Mouse (Mus musculus) testis, adult 2 months (tissue): Measurements from ENCODE around the gene Acot7. TPM values are rescaled to one million over a fixed set of nuclear protein-coding genes. Genes with fewer than 3 reads are reported as not detected.

Experiments used
- H3K27ac ChIP-seq: fragments of 200-500 bp; 2 replicates; pipeline ENCODE4 v1.5.1; 2012; ENCODE audit warnings: low read depth, low read length; ENCODE audit not compliant: control insufficient read depth, insufficient read depth
- H3K27me3 ChIP-seq: fragments of 200-500 bp; 2 replicates; pipeline ENCODE4 v1.6.1; 2012; ENCODE audit warnings: mild to moderate bottlenecking, low read length, moderate library complexity; ENCODE audit not compliant: control insufficient read depth, insufficient read depth
- H3K36me3 ChIP-seq: fragments of 200-500 bp; 2 replicates; pipeline ENCODE4 v1.6.1; 2012; ENCODE audit warnings: mild to moderate bottlenecking, low read length; ENCODE audit not compliant: control insufficient read depth, insufficient read depth
- H3K4me1 ChIP-seq: fragments of 200-500 bp; 2 replicates; pipeline ENCODE4 v1.6.1; 2012; ENCODE audit warnings: low read length; ENCODE audit not compliant: control insufficient read depth, insufficient read depth
- H3K4me3 ChIP-seq: fragments of 200-500 bp; 2 replicates; pipeline ENCODE4 v1.5.1; 2012; ENCODE audit warnings: low read depth, mild to moderate bottlenecking, low read length, moderate library complexity, mixed read lengths; ENCODE audit not compliant: control insufficient read depth
- CTCF ChIP-seq: fragments of 200-500 bp; IDR thresholded peaks from 2 replicates; pipeline ENCODE4 v1.5.1; 2012; ENCODE audit warnings: low read depth, mild to moderate bottlenecking, inconsistent platforms, low read length, moderate library complexity; ENCODE audit not compliant: control insufficient read depth, insufficient read depth, insufficient replicate concordance
- POLR2A ChIP-seq: fragments of 200-500 bp; IDR thresholded peaks from 2 replicates; pipeline ENCODE4 v1.6.1; 2012; ENCODE audit warnings: low read depth, mild to moderate bottlenecking, inconsistent platforms, low read length, moderate library complexity; ENCODE audit not compliant: control insufficient read depth
- polyA plus RNA-seq: library from polyadenylated mRNA; depleted of rRNA; stranded (reverse); fragments of >200 nt; gene quantifications from 2 replicates; pipeline ENCODE4 v1.2.3, GENCODE M21; 2012

Acot7 gene
- polyA plus RNA-seq, 1 experiment: 685 TPM

GRCm38 (mm10) chr4:152276389-152277347 is 98.7 kb downstream of the Acot7 start:
- Histone ChIP-seq H3K27ac (no peak overlapping the region), H3K36me3 (no peaks in the 10 kb centered on the region), H3K4me3 (peak overlapping the region; percentile 65), H3K4me1 (peaks cover 8% of the 10 kb centered on the region), H3K27me3 (no peaks in the 10 kb centered on the region)
- no peak for TF ChIP-seq POLR2A
- peak; percentile 88 for TF ChIP-seq CTCF

- no peaks in the 10 kb centered on the region for H3K36me3 ChIP-seq
- peaks cover 15% of the 10 kb centered on the region for H3K4me1 ChIP-seq
- no peak overlapping the region for H3K4me3 ChIP-seq
- no peaks in the 10 kb centered on the region for H3K27me3 ChIP-seq
- no peak for TF ChIP-seq POLR2A
- peak; percentile 54; the same call in 1 of the 2 replicates for TF ChIP-seq CTCF
- H3K27ac ChIP-seq: no peak overlapping the region
Observed at GRCm38 (mm10) chr4:152277916-152278315, 100.0 kb downstream of the Acot7 start.

DNA sequence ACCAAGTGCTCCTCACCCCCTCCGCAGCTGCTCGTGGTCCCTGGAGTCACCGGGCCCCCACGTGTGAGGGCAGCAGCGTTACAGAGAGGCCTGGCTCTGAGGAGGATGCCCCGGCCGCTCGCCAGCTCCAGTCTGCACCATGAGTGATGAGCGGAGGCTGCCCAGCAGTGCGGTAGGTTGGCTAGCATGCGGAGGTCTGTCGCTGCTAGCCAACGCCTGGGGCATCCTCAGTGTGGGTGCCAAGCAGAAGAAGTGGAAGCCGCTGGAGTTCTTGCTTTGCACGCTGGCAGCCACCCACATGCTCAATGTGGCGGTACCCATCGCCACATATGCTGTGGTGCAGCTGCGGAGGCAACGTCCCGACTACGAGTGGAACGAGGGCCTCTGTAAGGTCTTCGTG is 101.1 kb downstream of the Acot7 start:
- Histone ChIP-seq H3K4me3 (no peak overlapping the region), H3K27ac (no peak overlapping the region), H3K4me1 (peaks cover 23% of the 10 kb centered on the region), H3K27me3 (no peaks in the 10 kb centered on the region), H3K36me3 (no peaks in the 10 kb centered on the region)
- no peak for TF ChIP-seq POLR2A
- TF ChIP-seq CTCF: no peak

GRCm38 (mm10) chr4:152281601-152282000 is 103.7 kb downstream of the Acot7 start:
- Histone ChIP-seq H3K4me1 (peaks cover 26% of the 10 kb centered on the region), H3K27me3 (no peaks in the 10 kb centered on the region), H3K4me3 (no peak overlapping the region), H3K27ac (no peak overlapping the region), H3K36me3 (no peaks in the 10 kb centered on the region)
- TF ChIP-seq POLR2A (no peak), CTCF (no peak)

DNA sequence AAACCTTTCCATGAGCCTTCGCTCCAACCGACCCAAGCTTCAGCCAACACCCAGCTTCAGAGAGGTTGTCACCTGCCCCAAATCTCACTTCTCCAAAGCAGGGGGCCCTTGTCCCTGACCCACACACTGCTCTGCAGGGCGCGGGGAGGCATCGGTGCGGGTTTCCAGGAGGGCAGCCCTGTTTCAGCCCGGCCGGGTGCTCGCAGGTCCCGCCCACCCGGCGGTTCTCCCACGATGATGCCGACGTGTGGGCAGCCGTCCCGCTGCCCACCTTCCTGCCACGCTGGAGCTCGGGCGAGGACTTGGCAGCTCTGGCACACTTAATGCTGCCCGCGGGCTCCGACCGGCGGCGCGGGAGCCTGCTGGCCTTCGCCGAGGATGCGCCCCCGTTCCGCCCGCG is 104.8 kb downstream of the Acot7 start:
- no peak overlapping the region for H3K27ac ChIP-seq
- no peaks in the 10 kb centered on the region for H3K27me3 ChIP-seq

DNA sequence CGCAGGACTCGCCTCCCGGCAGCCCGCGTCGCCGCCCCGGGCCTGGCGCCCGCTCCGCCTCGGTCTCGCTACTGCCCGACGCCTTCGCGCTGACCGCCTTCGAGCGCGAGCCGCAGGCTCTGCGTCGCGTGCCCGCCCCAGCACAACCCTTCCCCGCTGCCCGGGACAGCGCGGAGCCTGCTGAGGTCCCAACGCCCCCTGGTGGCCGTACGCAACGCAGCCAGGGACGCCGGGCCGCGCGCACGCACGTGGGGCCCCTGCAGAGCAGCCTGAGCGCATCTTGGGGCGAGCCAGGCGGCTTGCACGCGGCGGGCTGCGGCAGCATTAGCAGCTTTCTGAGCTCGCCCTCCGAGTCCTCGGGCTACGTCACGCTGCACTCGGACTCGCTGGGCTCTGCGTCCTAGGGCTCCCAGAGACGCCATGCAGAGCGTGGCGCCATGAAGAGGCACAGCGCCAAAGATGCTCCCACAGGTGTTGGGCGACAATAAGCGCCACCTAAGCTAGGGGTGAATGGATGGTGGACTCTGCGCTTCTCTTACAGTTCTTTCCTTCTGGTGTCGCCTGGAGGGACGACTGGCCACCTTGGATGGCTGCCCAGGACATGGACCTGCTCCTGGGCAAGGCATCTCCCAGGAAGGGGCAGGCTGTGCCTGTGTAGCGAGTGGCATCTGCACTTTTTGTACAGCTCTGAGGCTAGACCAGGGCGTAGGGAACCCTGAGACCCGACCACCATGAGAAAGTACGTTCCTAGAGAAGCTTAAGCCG is 105.4 kb downstream of the Acot7 start:
- H3K4me1 ChIP-seq: peaks cover 28% of the 10 kb centered on the region
- no peaks in the 10 kb centered on the region for H3K36me3 ChIP-seq
- no peak for TF ChIP-seq POLR2A
- TF ChIP-seq CTCF: peak; percentile 85
- H3K27me3 ChIP-seq: no peaks in the 10 kb centered on the region
- H3K4me3 ChIP-seq: peak overlapping the region; percentile 41
- H3K27ac ChIP-seq: no peak overlapping the region

More for the DNA sequence above, 104.8 kb downstream of the Acot7 start:
- H3K4me1 ChIP-seq: peaks cover 28% of the 10 kb centered on the region
- no peaks in the 10 kb centered on the region for H3K36me3 ChIP-seq
- H3K4me3 ChIP-seq: peak overlapping the region; percentile 41
- no peak for TF ChIP-seq POLR2A
- TF ChIP-seq CTCF: no peak

- Histone ChIP-seq H3K27me3 (no peaks in the 10 kb centered on the region), H3K36me3 (no peaks in the 10 kb centered on the region), H3K27ac (no peak overlapping the region), H3K4me3 (no peak overlapping the region), H3K4me1 (peaks cover 35% of the 10 kb centered on the region)
- TF ChIP-seq CTCF (peak; percentile 14; the same call in 1 of the 2 replicates), POLR2A (no peak)
Observed at GRCm38 (mm10) chr4:152285505-152285904, 107.6 kb downstream of the Acot7 start.
